9 mouse cellular contexts compared by ENCODE assay signal in genomic region chr2:157074186-157074724, GRCm38 (mm10). TPM values are rescaled to one million over a fixed set of nuclear protein-coding genes. Genes with fewer than 3 reads are reported as not detected.
DNase-seq lines count a peak whose midpoint lies in the region; ATAC-seq and TF ChIP-seq lines count a peak whose summit lies in the region.
"Had no signal": no experiment of that assay in that cellular context is flagged by ENCODE, and none has a peak within 500 bp of the region (broad histone marks: within the 10 kb centered on the region; RNA-seq: fewer than 3 reads in every experiment).

No protein-coding gene starts in this region.

- no peaks in the 10 kb centered on the region for H3K9me3 ChIP-seq in limb, embryonic 12.5 days
- no peaks in the 10 kb centered on the region for H3K9me3 ChIP-seq in limb, embryonic 10.5 days (replicated peaks)
- no peaks in the 10 kb centered on the region for H3K9me3 ChIP-seq in heart, embryonic 14.5 days (ENCODE audit: control insufficient read depth, low read length)
- no peaks in the 10 kb centered on the region for H3K9me3 ChIP-seq in midbrain, postnatal 0 days (ENCODE audit: low read length)

- H3K4me3 ChIP-seq in limb, embryonic 12.5 days (replicated peaks) = no peak overlapping the region
- H3K4me3 ChIP-seq in limb, embryonic 10.5 days = no peak overlapping the region
- no peak overlapping the region for H3K4me3 ChIP-seq in heart, embryonic 14.5 days (ENCODE audit: control insufficient read depth in 1 of 2, insufficient read depth in 1 of 2, low read depth in 1 of 2, low read length in 2 of 2)
- no peak overlapping the region for H3K4me3 ChIP-seq in midbrain, postnatal 0 days (ENCODE audit: low read depth, low read length)

- TF ChIP-seq CTCF in midbrain, postnatal 0 days (IDR thresholded peaks at IDR 0.05) = no peak

- H3K36me3 ChIP-seq in limb, embryonic 12.5 days = peaks cover 26% of the 10 kb centered on the region
- H3K36me3 ChIP-seq in limb, embryonic 10.5 days = peaks cover 80% of the 10 kb centered on the region
- H3K36me3 ChIP-seq in heart, embryonic 14.5 days (ENCODE audit: control insufficient read depth, insufficient read depth, low read length) = peaks cover 23% of the 10 kb centered on the region
- H3K36me3 ChIP-seq in midbrain, postnatal 0 days (ENCODE audit: insufficient read depth, low read length) = peaks cover 6% of the 10 kb centered on the region; the same call in 1 of the 2 replicates

- no peak for DNase-seq in limb, embryonic 10.5 days (ENCODE audit: low spot score)
- peak; percentile 95 for DNase-seq in cerebellum, adult 11-12 months
- peak; percentile 72 for DNase-seq in midbrain, postnatal 0 days (ENCODE audit: low spot score)
- DNase-seq in urinary bladder, adult 2 months (ENCODE audit: low spot score) = no peak
- no peak for DNase-seq in kidney, adult 11 months

- peaks cover 83% of the 10 kb centered on the region for H3K4me1 ChIP-seq in limb, embryonic 12.5 days (replicated peaks)
- peaks cover 78% of the 10 kb centered on the region for H3K4me1 ChIP-seq in limb, embryonic 10.5 days
- H3K4me1 ChIP-seq in heart, embryonic 14.5 days (ENCODE audit: control insufficient read depth in 2 of 2, insufficient read depth in 2 of 2, low read length in 2 of 2) = peaks cover 72 to 82% of the 10 kb centered on the region in 2 experiments
- H3K4me1 ChIP-seq in midbrain, postnatal 0 days (ENCODE audit: insufficient read depth, low read length) = peaks cover 53% of the 10 kb centered on the region

- 0 out of 2 replicates have a peak overlapping the region, but pooled peaks have one; percentile 29 for H3K27ac ChIP-seq in limb, embryonic 12.5 days
- no peak overlapping the region for H3K27ac ChIP-seq in limb, embryonic 10.5 days
- H3K27ac ChIP-seq in heart, embryonic 14.5 days (replicated peaks in 1 of 2; ENCODE audit: control insufficient read depth in 1 of 2, insufficient read depth in 1 of 2, low read depth in 2 of 2, low read length in 2 of 2) = peak overlapping the region in 1 of 2 experiments; percentile 28; a peak in 2 of 4 replicates
- no peak overlapping the region for H3K27ac ChIP-seq in midbrain, postnatal 0 days (ENCODE audit: low read depth, low read length)

- peak overlapping the region; percentile 76 for H3K4me2 ChIP-seq in limb, embryonic 12.5 days
- H3K4me2 ChIP-seq in heart, embryonic 14.5 days (ENCODE audit: low read length) = peak overlapping the region; percentile 91; the same call in 1 of the 2 replicates
- H3K4me2 ChIP-seq in midbrain, postnatal 0 days (ENCODE audit: low read depth, low read length, poor library complexity, severe bottlenecking) = peak overlapping the region; percentile 99

- no peaks in the 10 kb centered on the region for H3K27me3 ChIP-seq in limb, embryonic 12.5 days
- no peaks in the 10 kb centered on the region for H3K27me3 ChIP-seq in limb, embryonic 10.5 days (ENCODE audit: low read depth, poor library complexity, severe bottlenecking)
- H3K27me3 ChIP-seq in heart, embryonic 14.5 days (ENCODE audit: control insufficient read depth, insufficient read depth, low read length) = no peaks in the 10 kb centered on the region
- no peaks in the 10 kb centered on the region for H3K27me3 ChIP-seq in midbrain, postnatal 0 days (ENCODE audit: insufficient read depth, low read length)

- H3K9ac ChIP-seq in limb, embryonic 12.5 days (replicated peaks) = 0 out of 2 replicates have a peak overlapping the region, but pooled peaks have one; percentile 9
- 0 out of 2 replicates have a peak overlapping the region, but pooled peaks have one; percentile 21 for H3K9ac ChIP-seq in heart, embryonic 14.5 days (ENCODE audit: low read length)
- peak overlapping the region; percentile 42; the same call in 1 of the 2 replicates for H3K9ac ChIP-seq in midbrain, postnatal 0 days (replicated peaks; ENCODE audit: low read length, poor library complexity, severe bottlenecking)

- WGBS in limb, embryonic 12.5 days = 83% methylated on average over 9 of the region's 9 CpGs
- 87% methylated on average over 9 of the region's 9 CpGs for WGBS in limb, embryonic 10.5 days
- WGBS in heart, embryonic 14.5 days = 74% methylated on average over 9 of the region's 9 CpGs
- 57% methylated on average over 9 of the region's 9 CpGs for WGBS in midbrain, postnatal 0 days

- no peak for ATAC-seq in limb, embryonic 12.5 days (ENCODE audit: insufficient number of reproducible peaks, insufficient read depth, low FRiP score, low TSS enrichment, low read depth)
- no peak for ATAC-seq in heart, embryonic 14.5 days (ENCODE audit: insufficient number of reproducible peaks, insufficient read depth, low FRiP score, low read depth)
- ATAC-seq in midbrain, postnatal 0 days (ENCODE audit: low FRiP score) = no peak
- ATAC-seq in megakaryocyte-erythroid progenitor cell, adult 5-6 weeks (replicated peaks; ENCODE audit: low FRiP score, low TSS enrichment, poor library complexity, severe bottlenecking) = no peak

RNA-seq across cellular contexts. Expression of gene Soga1, which starts 4.8 kb away (rescaled TPM):
- polyA plus RNA-seq in limb, embryonic 12.5 days (2016; fragmentation: Nextera tagmentation; extraction: Ambion mirVana) = 5.0 and 5.6 TPM in 2 replicates
- polyA plus RNA-seq in limb, embryonic 10.5 days (2016; fragmentation: Nextera tagmentation; extraction: Ambion mirVana) = 5.3 and 5.7 TPM in 2 replicates
- polyA plus RNA-seq in heart, embryonic 14.5 days (2014; fragmentation: Nextera tagmentation; extraction: Ambion mirVana) = 4.1 and 5.0 TPM in 2 replicates
- total RNA-seq in midbrain, postnatal 0 days (2014; rRNA removed) = 122 and 132 TPM in 2 replicates
- 2.8 and 3.9 TPM in 2 replicates for polyA plus RNA-seq in midbrain, postnatal 0 days (2015; fragmentation: Nextera tagmentation; extraction: Ambion mirVana)
- total RNA-seq in megakaryocyte-erythroid progenitor cell, adult 5-6 weeks (2014; fragmentation: Nextera tagmentation) = 11.0 and 11.7 TPM in 2 replicates
- total RNA-seq in megakaryocyte-erythroid progenitor cell, adult 5-6 weeks (2017) = 5.6 and 8.6 TPM in 2 replicates
- polyA plus RNA-seq in urinary bladder, adult 2 months (2012; rRNA removed) = 3.0 and 7.1 TPM in 2 replicates

RNA-seq across cellular contexts. Expression of gene Tldc2, which starts 12.6 kb away (rescaled TPM):
- polyA plus RNA-seq in limb, embryonic 12.5 days (2016; fragmentation: Nextera tagmentation; extraction: Ambion mirVana) = not detected in 2 replicates
- not detected in 2 replicates for polyA plus RNA-seq in limb, embryonic 10.5 days (2016; fragmentation: Nextera tagmentation; extraction: Ambion mirVana)
- polyA plus RNA-seq in heart, embryonic 14.5 days (2014; fragmentation: Nextera tagmentation; extraction: Ambion mirVana) = not detected in 2 replicates
- not detected in 2 replicates for total RNA-seq in midbrain, postnatal 0 days (2014; rRNA removed)
- polyA plus RNA-seq in midbrain, postnatal 0 days (2015; fragmentation: Nextera tagmentation; extraction: Ambion mirVana) = not detected in 2 replicates
- not detected in 2 replicates for total RNA-seq in megakaryocyte-erythroid progenitor cell, adult 5-6 weeks (2014; fragmentation: Nextera tagmentation)
- total RNA-seq in megakaryocyte-erythroid progenitor cell, adult 5-6 weeks (2017) = not detected in 2 replicates
- polyA plus RNA-seq in urinary bladder, adult 2 months (2012; rRNA removed) = 0.19 TPM in 1 of 2 replicates, not detected in the other
- total RNA-seq: left cerebral cortex, postnatal 10 days had no signal

Comparison
In these comparisons a context has a peak if more than half of its experiments do, and no peak if none do; other contexts are left out.
1. DNase-seq: peak in cerebellum, adult 11-12 months (single experiment) and midbrain, postnatal 0 days (single experiment); none in limb, embryonic 10.5 days (single experiment), urinary bladder, adult 2 months (single experiment) and kidney, adult 11 months (single experiment).
2. Peak in every context shown above with its lines, with median percentiles within 50 percentile points of each other: H3K4me2 ChIP-seq and H3K9ac ChIP-seq.